Mouse (Mus musculus) regulatory T cell (primary cell): ENCODE measurements around the gene Ctsa.
"Not testable (repeated sequence)": the region's sequence is repeated elsewhere in the genome, so short reads cannot be mapped to it uniquely, and the experiment has no call there.

Experiments
- in situ Hi-C: fragments of 300-600 bp; cut with MboI, MseI; formaldehyde crosslinking; loops from one replicate; pipeline ENCODE4 v1.15.1; 2025; ENCODE audit warnings: high pct_unique_total_duplicates

Ctsa gene

GRCm38 (mm10) chr2:164832748-164833301, at the start of gene Ctsa:
Ctsa (plus strand) TSS chr2:164832873.
- in situ Hi-C loops: no loop called here

- in situ Hi-C loops: no loop called here
Measured at GRCm38 (mm10) chr2:164783926-164784581, 48.6 kb upstream of the Ctsa start.

DNA sequence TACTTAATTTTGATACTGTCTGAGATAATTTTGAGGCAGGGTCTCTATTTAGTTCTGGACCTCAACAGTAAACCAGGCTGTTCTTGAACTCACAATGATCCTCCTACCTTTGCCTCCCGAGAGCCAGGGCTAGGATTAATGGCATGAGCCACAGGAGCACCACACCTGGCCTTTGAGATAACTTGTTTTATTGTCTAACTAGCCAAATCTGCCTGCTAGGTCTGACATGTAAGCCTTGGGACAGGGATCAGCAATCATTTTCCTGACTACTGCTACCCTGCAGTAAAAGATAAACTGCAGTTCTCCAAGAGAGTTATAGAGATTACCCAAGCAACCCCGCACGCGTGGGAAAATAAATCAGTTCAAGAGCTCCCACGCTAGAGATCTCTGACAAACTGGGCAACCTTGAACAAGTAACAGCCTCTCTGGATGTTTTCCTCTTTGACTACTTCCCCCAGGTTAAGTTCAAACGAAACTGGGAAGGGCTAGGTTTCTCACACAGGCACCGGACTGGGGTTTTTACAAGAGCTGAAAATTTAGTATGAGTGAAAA, 47.7 kb upstream of the Ctsa start:
- in situ Hi-C loops: no loop called here

DNA sequence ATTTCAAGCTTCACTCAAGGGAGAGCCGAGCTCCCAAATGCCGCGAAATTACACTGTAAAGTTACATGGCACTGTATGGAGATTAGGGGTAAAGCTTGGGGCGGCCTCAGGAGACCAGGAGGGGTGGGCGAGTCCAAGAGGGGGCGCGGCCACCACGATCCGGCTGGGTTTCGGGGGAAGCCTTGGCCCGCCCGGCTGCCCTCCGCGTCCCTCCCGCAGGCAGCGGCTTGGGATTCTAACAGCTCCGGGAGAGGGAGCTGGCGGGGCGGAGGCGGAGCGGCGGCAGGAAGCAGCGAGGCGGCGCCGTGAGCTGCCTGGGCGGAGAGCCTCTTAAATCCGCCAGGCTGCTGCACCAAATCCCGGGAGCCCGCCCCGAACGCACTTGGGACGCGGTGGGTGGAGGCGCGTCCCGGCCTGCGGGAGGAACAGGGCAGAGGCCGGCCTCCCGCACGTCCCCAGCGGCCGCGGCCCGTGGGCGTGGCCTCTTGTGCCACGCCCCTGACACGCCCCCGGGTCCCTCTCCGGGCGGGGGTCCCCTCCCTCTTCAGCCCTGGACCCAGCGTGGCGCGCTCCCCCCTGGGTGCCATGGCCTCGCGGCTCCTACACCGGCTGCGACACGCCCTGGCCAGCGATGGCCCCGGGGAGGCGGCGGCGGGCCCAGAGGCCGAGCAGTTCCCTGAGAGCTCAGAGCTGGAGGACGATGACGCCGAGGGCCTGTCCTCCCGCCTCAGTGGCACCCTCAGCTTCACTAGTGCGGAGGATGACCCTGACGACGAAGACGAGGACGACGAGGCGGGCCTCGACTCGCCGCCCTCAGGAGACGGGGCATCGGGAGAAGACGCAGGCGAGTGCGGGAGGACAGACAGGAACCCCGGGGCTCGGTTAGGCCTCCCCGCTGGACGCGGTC, 46.9 kb upstream of the Ctsa start, which contains the start of gene Snx21:
TSS of gene Snx21 (plus strand) at position 343 of the 907 bp plus-strand sequence.
- in situ Hi-C loops: no loop called here

- in situ Hi-C loops: no loop called here
Measured at GRCm38 (mm10) chr2:164786388-164786885, 46.2 kb upstream of the Ctsa start.

DNA sequence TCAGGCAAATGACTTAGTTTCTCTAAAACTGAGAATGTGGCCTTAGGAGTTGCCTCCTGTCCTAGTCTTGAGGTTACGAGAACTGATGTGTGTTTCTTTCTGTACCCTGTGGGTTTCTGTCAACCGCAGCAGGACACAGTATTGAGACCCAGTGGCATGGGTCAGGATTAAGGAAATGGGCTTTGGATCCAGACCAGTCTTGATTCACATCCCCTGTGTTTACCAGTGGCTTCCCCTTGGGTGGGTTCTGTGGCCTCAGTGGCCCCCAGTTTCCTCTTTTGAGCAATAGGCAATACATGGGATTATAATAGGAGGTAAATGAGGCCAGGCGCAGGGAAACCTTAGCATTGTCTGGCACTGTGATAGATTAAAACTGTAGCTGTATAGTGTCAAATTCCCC, 45.6 kb upstream of the Ctsa start:
- in situ Hi-C loops: no loop called here

DNA sequence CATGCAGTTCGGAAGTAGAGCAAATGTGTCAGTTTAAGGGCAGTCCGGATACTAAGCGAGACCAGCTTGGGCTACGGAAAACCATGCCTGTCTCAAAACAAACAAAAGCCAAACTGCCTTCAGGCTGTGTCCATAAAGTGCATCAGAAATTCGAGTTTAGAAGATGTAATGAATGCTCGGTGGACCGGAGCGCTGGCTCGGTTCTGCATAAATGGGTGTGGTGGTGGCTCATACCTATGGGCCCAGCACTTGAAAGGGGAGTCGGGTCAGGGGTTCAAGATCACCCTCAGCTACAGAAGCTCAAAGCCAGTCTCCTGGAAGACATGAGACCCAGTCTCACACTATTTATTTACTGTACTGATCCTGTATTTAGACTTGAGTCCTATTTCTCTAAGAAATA, 44.9 kb upstream of the Ctsa start:
- in situ Hi-C loops: no loop called here

GRCm38 (mm10) chr2:164788411-164788810, 44.3 kb upstream of the Ctsa start:
- in situ Hi-C loops: no loop called here

GRCm38 (mm10) chr2:164790451-164790850, 42.2 kb upstream of the Ctsa start:
- in situ Hi-C loops: no loop called here

DNA sequence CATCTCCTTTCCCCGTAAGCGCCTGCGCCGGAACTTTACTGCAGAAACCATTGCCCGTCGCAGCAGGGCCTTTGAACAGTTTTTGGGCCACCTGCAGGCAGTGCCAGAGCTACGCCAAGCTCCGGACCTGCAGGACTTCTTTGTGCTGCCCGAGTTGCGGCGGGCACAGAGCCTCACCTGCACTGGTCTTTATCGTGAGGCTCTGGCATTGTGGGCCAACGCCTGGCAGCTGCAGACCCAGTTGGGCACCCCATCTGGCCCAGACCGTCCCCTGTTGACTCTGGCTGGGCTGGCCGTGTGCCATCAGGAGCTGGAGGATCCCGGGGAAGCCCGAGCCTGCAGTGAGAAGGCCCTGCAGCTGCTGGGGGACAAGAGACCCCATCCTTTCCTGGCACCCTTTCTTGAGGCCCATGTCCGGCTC, 40.8 kb upstream of the Ctsa start:
- in situ Hi-C loops: no loop called here

DNA sequence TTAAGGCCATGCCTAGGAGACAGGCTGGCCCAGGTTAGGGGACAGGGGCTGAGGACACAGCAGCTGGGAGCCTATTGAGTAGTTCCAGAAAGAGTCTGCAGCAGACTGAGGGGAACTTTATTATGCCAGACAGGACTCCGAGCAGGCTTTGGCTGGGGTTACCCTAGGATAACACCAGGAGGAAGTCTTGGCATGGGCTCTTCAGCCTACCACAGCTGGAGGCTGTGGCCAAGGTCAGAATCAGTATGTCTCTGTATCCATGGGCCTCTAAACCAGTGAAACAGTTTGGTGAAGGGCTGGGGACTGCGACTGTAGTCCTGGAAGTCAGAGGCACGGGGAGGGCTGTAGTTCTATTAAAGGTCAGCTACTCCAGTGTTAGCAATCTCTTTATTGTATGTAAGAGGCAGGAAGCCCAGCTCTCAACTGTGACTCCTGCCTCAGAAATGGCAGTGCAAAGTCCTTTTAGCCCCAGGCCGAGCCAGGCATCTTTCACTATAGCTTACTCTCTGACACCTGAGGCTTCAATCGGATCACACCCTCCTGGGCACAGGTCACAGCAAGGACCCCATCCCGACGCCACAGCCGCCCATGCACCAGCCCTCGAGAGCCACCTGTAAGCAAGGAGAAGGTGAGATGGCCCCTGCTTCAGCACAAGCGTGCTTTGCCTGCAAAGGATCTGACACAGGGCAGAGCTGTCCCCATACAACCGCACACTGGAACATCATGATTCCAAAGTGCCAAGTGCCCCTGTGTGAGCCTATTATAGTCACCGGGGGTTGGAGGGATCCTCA, 40.1 kb upstream of the Ctsa start:
- in situ Hi-C loops: no loop called here

GRCm38 (mm10) chr2:164793236-164793635, 39.4 kb upstream of the Ctsa start:
- in situ Hi-C loops: no loop called here

DNA sequence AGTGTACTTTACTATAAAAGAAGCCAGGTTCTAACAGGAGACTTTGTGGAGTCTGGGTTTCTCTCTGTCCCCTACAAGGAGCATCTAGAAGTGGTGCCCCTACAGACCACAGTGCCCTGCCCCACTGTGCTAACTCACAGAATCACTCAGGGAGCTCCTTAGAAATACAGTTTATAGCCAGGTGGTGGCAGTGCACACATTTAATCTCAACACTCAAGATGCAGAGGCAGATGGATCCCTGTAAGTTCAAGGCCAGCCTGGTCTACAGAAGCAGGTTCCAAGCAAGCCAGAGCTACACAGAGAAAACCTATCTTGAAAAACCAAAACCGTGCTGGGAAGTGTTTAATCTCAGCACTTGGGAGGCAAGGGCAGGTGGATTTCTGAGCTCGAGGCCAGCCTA, 38.9 kb upstream of the Ctsa start:
- in situ Hi-C loops: no loop called here

DNA sequence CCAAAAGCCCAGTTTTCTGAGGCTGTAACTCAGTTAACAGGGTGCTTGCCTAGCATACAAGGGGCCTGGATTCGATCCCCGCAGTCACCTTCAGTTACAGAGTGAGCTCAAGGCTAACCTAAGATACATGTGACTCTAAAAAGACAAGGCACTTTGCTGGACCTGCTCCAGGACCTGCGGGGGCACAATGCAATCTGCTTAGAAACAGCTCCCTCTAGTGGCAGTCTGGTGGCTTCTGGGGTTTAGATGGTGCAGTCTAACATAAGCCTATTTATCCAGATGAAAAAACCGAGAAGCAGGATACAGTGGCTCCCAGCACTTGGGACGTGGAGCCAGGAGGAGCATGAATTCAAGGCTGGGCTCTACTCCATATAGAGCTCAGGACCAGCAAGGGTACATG, 38.4 kb upstream of the Ctsa start:
- in situ Hi-C loops: no loop called here

GRCm38 (mm10) chr2:164795868-164796267, 36.8 kb upstream of the Ctsa start:
- in situ Hi-C loops: no loop called here

- in situ Hi-C loops: not testable (repeated sequence)
Measured at GRCm38 (mm10) chr2:164798554-164798953, 34.1 kb upstream of the Ctsa start.

- in situ Hi-C loops: no loop called here
Measured at GRCm38 (mm10) chr2:164800252-164801004, 32.2 kb upstream of the Ctsa start.

DNA sequence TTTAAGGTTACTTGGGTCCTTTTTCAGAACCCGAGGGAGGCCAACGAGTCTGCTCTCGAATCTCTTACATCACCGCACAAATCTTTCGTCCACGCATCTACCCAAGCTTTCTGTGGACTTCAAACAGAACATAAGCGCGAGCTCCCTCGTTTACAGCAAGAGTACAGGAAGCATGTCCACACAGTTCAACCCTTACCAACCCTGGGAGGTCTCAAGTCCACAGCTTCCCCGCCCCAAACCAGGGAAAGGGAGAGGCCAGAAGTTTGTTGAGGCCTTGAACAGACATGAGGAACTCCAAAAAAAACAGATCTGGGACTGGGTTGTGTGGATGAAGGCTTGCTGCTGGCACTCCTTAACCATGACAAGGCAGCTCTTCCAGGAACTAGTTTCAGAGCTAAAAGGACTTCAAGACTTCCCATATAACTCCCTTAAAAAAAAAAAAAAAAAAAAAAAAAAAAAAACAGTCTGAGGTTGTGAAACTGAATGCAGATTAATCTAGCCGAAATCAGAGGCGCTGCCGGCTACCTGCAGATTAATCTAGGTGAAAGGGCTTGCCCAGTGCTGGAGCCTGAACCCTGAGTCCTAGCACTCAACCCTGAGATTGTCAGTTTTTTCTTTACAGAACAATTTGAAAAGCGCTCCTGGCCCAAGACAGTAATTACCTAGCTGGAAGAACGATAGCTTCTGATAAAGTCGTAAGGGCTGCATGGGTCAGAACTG, 29.3 kb upstream of the Ctsa start:
- in situ Hi-C loops: no loop called here

DNA sequence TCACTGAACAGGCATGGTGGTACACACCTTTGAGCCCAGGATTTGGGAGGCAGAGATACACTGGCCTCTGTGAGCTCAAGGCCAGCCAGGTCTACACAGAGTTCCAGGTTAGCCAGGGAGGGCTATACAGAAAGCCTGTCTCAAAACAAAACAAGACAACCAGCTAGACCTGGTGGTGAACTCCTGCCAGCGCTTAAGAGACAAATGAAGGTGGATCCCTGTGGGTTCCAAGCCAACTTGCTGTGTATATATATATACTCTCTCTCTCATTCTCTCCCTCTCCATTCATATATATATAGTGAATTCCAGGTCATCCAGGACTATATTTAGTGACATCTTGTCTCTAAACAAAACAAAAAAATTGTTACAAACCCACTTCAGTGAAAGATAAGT, 28.8 kb upstream of the Ctsa start:
- in situ Hi-C loops: no loop called here
